Mouse (Mus musculus) myocyte (in vitro differentiated cells): Measurements from ENCODE around the gene Zfp69.

ENCODE experiments used
- CEBPB ChIP-seq: IDR thresholded peaks from 2 replicates; pipeline ENCODE4 v1.6.1; 2011; ENCODE audit warnings: mild to moderate bottlenecking, moderate library complexity; ENCODE audit not compliant: poor library complexity, insufficient read depth, severe bottlenecking
- E2F4 ChIP-seq: IDR thresholded peaks from one replicate; pipeline ENCODE4 v1.6.1; 2011; ENCODE audit warnings: mild to moderate bottlenecking, control low read depth, moderate library complexity; ENCODE audit not compliant: insufficient read depth
- MAX ChIP-seq: IDR thresholded peaks from one replicate; pipeline ENCODE4 v1.6.1; 2011; ENCODE audit warnings: low read depth, mild to moderate bottlenecking, control low read depth
- MYOD1 ChIP-seq, 3 experiments: IDR thresholded peaks; one replicate each; pipeline ENCODE4 v1.6.1; 2011; ENCODE audit warnings: control low read depth in 2 of 3, low read depth in 2 of 3, mild to moderate bottlenecking in 2 of 3, moderate library complexity in 1 of 3; ENCODE audit not compliant: insufficient read length in 2 of 3, control insufficient read depth in 1 of 3
- MYOG ChIP-seq, 3 experiments: IDR thresholded peaks; one replicate each; pipeline ENCODE4 v1.6.1; 2011; ENCODE audit warnings: control low read depth in 2 of 3, low read depth in 2 of 3, mild to moderate bottlenecking in 2 of 3; ENCODE audit not compliant: insufficient read length in 2 of 3, control insufficient read depth in 1 of 3, insufficient read depth in 1 of 3
- POLR2A ChIP-seq: IDR thresholded peaks from one replicate; pipeline ENCODE4 v1.6.1; 2011; ENCODE audit warnings: low read depth, mild to moderate bottlenecking, control low read depth, moderate library complexity; ENCODE audit not compliant: insufficient read length
- POLR2AphosphoS2 ChIP-seq: IDR thresholded peaks from one replicate; pipeline ENCODE4 v1.6.1; 2011; ENCODE audit warnings: low read depth, control low read depth; ENCODE audit not compliant: insufficient read length
- SRF ChIP-seq: IDR thresholded peaks from one replicate; pipeline ENCODE4 v1.6.1; 2011; ENCODE audit warnings: low read depth; ENCODE audit not compliant: control insufficient read depth, insufficient read length
- TCF12 ChIP-seq: IDR thresholded peaks from one replicate; pipeline ENCODE4 v1.6.1; 2011; ENCODE audit warnings: mild to moderate bottlenecking, control low read depth; ENCODE audit not compliant: poor library complexity, insufficient read depth, severe bottlenecking
- USF1 ChIP-seq: IDR thresholded peaks from one replicate; pipeline ENCODE4 v1.6.1; 2011; ENCODE audit warnings: low read depth, mild to moderate bottlenecking, control low read depth, moderate library complexity

- TF ChIP-seq TCF12 (no peak), POLR2A (no peak), MYOG (IDR thresholded peaks at IDR 0.05; ENCODE audit: control insufficient read depth in 1 of 3, insufficient read depth in 1 of 3, insufficient read length in 2 of 3, low read depth in 2 of 3) (no peak), POLR2AphosphoS2 (no peak), MAX (no peak), E2F4 (no peak), MYOD1 (IDR thresholded peaks at IDR 0.05; ENCODE audit: control insufficient read depth in 1 of 3, insufficient read length in 2 of 3, low read depth in 2 of 3) (no peak), USF1 (no peak), SRF (no peak), CEBPB (no peak)
These were observed 59.0 kb downstream of the Zfp69 start for GRCm38 (mm10) chr4:120892516-120892915.
